Mouse (Mus musculus): Measurements from ENCODE around the gene Sh3kbp1. TPM values are rescaled to one million over a fixed set of nuclear protein-coding genes. Genes with fewer than 3 reads are reported as not detected.
"Not testable (repeated sequence)": the region's sequence is repeated elsewhere in the genome, so short reads cannot be mapped to it uniquely, and the experiment has no call there.

Sh3kbp1 gene
- 10 to 100 TPM; 41.5 to 45.2 TPM for total RNA-seq (2021)
- long read RNA-seq, experiment 1, full-length matches to known transcripts: 37 of 48 reads
- long read RNA-seq, experiment 1, partial matches to known transcripts: 2 of 48 reads
- long read RNA-seq, experiment 1, other reads (novel, unspliced or antisense): 9 of 48 reads
- long read RNA-seq, experiment 2, full-length matches to known transcripts: 41 of 57 reads
- long read RNA-seq, experiment 2, partial matches to known transcripts: 6 of 57 reads
- long read RNA-seq, experiment 2, other reads (novel, unspliced or antisense): 10 of 57 reads

DNA sequence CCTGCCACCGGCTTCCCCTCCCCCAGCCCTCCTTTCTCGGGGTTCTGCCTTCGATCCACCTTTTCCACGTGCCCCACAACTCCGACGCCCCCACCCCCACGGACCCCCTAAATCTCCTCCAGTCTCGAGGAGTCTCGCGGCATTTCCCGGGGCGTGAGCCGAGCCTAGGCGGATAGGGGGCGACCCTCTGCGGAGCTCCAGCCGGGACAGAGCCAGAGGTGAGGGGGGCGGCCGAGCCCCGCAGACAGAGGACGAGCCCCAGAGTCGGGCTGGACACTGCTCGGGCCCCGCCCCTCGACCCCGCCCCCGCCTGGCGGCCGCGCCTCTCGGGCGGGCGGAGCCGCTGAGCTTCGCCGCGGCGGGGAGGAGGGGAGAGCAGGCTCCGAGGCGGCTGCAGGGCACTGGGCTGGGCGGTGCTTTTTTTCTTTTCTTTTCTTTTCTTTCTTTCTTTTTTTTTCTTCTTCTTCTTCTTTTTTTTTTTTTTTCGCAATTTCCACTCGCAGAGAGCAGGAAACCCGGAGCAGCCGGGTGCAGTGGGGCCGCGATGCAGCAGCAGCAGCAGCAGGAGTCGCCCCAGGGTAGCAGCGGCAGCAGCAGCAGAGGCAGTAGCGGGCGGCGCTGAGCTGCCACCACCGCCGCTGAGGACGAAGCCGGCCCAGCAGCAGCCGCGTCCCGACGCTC is at the start of gene Sh3kbp1:
Sh3kbp1 (plus strand) TSS at position 366 of the 681 bp plus-strand sequence.
- peak; percentile 56 to 71 for DNase-seq (ENCODE audit: low spot score in 2 of 2)

DNA sequence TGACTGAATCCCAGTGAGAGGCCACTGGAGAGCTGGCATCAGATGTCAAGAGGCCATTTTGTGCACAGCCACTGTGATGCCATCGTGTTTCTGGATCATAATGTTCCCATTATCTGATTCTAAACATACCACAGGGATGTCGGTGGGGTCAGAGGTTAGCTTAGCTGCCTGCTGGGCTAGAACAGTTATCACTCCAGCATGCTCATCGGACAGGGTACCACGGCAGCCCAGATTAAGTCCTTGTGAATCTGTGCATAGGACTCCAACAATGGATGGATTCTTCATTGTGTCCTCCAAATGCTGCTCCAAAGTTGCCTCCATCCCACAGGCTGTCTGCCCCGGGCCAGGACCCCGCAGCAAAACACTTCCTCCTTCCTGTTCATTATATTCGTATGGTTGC is 42.3 kb upstream of the Sh3kbp1 start:
- not testable (repeated sequence) for DNase-seq (ENCODE audit: low spot score in 2 of 2)

DNA sequence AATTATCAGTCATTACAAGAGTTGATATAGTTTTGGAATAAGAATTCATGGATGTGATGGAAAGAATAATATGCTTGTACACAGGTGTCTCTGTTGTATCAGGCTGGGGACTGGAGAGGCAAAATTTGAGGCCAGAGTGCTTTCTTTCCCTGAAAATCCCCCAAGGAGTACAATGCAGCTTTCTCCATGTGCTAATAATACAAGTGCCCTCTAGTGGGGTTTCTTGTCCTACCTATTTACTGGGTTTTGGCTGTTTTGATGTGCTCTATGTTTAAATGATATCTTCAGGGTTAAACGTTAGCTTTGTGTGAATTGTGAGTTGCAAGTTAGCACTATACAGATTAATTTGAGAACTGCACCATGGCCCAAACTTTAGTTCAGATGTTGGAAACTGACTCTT is 35.4 kb upstream of the Sh3kbp1 start:
- no peak for DNase-seq (ENCODE audit: low spot score in 2 of 2)

DNA sequence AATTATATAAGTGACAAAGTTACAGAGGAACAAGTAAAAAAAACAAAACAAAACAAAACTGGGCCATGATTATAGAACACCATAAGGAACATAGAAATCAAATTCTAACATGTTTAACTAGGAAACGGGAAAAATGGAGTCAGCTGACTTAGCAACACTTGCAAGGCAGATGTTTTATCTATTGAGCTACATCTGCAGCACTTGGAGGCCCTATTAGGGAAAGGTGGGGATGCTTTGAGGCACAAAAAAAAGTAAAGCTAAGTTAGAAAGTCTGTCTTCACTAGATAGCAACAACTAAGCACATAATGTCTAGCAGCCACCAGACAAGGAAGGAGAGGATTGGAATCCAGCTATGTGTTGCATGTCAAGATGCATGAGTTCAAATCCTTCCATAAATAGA is 29.6 kb upstream of the Sh3kbp1 start:
- DNase-seq (ENCODE audit: low spot score in 2 of 2): no peak

DNA sequence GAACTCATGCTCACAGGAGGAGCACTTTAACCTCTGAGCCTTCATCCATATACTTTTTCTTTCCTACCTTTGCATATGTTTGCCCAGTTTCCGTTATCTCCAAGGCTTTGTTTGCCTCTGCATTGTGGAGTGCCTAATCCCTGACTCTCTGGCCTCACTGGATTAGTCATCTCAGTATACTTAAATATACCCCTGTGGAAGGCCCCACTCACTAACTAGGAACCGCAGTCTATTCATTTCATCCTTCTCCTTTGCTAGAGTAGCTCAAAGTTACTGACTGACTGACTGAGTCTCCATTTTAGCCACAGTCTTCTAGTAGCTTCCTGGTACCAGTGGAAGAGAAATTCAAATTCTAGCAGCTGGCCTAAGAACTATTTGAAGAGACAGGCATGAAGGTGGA is 22.2 kb upstream of the Sh3kbp1 start:
- DNase-seq (ENCODE audit: low spot score in 2 of 2): no peak

DNA sequence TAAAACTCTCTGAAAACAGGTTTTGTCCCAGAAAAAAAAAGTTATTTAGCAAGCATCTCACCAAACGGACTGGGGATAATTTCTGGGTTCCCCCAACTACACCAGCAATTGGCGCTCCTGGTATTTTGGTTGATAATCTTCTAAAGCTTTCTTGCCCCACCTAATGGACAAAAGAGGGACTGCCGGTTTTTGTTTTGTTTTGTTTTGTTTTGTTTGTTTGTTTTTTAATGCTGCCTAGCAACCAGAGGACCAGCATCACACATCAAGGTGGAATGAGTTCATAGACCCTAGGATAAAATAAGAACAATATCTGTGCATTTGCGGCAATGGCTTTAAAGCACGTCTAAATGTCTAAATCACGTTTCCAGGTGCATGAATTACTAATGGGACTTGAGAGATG is 20.1 kb upstream of the Sh3kbp1 start:
- DNase-seq (ENCODE audit: low spot score in 2 of 2): no peak

DNA sequence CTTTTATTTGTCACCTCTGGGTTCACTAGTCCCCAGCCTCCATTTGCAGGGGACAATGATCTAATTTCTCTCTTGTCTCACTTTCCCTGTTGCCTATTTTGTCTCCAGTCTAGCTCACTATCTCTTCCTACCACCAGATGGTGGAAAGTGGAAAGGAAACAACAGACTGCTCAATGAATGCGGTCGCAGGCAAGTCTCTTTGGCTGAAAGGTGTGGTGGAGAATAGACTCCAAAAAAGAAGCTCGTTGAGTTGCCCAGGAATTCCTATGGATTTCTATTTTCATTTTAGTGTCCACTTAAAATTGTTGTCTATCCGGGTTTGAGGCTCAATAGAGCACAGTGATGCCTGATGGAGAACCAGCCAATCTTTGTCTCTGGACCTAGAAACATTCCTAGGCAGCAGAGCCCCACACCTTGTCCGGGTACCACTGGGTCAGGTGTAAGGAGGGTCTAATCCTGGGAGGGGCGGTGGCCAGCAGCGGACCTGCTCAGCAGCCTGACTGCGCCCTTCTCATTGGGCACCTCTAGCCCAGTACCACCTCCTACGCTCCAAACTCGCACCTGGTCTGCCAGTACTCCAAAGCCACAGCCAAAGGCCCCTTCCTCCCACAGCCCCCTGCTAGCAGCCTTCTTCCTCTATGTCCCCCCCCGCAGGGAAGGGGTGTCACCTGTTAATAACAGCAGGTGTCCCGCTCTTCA is 715 bp upstream of the Sh3kbp1 start:
- peak in 1 of 2 experiments; percentile 7 for DNase-seq (ENCODE audit: low spot score in 2 of 2)

DNA sequence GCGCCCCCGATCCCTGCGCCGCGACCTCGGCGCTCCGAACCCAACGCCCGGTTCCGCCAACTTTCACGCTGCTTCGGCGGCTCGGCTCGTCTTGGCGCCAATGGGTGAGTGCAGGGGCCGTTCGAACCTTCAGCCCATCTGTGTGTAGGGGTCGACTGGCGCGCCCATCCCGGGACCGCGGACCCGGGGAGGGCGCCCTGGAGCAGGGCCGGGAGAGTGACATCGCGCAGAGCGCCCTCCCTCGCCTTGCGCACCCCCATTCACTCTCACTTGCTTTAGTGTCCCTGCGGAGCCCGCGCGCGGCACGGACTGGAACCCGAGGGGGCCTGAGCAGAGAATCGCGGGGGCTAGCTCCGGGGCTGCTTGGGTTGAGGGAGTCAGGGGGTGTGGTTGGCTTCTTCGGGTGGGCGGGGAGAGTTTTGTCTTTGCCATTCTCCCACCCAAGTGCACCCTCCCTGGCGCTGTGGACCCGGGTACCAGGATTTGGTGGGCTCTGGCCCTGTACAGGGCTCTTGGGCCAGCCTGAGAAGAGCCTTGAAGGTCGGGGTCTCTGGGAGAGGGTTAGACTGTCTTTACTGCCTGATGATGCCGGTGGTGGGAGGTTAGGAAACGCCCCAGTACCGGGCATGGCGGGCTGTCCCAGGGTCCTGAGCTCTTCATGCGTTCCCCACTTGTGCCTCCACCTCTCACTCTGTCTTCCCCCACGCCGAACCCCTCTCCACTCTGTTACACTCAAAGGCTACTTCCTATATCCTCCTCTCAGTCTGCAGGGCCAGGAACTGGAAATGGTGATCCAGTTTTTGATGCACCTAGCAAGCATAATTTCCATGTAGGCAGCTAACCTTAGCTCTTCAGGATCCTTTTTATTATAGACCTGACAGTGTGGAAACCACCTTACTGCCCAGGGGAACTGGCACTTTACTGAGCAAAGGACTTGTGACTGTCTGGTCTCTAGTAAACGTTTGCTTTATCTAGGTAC is 805 bp downstream of the Sh3kbp1 start:
- DNase-seq (ENCODE audit: low spot score in 2 of 2): peak in 1 of 2 experiments; percentile 33

DNA sequence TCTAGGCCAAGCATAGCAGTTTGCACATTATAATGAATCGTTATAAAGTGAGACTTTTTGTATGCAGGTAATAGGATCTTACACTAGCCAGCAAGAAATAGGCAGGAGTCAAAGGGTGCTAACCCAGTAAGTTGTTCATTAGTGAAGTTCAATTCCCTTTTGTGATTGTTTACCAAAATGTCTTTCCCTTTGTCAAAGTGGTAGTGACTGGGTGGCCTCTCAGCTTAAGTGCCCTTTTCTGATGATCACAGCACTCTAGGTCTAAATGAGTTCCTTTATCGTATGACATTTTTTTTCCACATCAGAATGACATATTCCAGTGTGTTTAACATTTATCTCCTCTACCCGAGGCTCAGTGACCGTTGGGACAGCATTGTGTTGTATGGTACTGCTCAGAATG is 1.6 kb downstream of the Sh3kbp1 start:
- DNase-seq (ENCODE audit: low spot score in 2 of 2): no peak

DNA sequence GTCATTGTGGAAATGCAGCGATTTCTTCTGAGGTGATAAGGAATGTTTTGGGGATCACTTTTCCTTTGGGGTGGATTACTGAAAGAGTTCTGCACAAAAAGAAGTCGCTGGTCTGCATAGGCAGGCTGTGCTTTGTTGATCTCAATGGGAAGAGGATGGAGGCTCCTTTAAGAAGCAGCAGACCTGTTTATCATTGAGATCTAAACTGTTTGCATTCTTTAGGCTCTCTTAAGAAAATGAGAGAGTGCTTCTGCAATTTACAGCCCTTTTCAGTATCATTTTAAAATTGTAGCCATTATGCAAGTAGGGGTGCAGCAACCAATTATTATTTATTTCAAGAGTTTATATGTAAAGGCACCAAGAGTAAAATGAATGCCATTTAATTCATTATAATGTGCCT is 2.1 kb downstream of the Sh3kbp1 start:
- DNase-seq (ENCODE audit: low spot score in 2 of 2): no peak

DNA sequence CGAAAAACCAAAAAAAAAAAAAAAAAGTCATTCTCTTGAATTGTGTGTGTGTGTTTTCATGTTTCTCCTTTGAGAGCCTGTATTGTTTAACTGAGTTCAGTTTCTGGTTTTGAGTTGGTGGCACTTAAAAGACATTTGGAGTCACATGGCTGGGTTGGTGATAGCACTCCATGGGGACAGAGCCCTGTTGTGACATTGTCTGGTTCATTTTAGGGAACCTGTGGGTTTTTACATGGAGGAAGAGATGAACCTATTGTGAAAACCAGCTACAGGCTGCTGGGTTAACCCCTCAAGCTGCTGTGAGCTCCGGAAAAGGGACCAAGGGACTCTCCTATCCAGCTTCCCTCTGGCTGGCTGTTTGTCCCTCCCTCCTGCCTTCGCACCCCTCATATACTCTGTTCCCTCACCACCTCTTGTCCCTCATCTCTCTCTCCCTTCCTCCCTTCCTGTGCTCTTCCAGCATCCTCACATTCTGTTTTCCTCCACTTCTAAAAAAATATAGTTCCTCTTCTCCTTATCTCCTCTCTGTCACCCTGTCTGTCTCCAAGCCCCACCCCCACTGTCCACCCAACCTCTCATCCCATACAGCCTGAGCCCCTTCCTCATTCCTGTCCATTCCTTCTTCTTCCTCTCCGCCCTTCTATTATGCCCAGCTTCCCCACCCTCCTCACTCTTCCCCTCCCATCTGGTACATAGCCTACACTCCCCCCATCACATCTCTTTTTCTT is 11.6 kb downstream of the Sh3kbp1 start:
- DNase-seq (ENCODE audit: low spot score in 2 of 2): no peak

DNA sequence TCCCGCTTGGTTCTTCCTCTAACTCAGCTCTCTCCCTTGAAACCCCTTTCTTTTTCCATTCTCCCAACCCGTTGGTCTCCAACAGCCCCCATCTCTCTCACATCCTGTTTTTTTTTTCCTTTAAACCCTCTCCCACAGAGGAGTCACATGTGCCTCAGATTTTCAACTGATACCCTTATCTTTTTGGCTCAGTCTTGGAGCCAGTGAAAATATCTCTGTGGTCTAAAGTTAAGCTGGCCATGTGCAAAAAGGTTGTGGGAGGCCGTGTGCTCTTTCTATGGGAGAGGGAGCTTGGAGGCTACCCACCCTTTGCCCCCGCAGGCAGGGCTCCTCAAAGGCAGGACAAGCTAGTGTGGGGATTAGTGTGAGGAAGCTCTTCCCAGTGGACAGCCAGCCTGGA is 12.9 kb downstream of the Sh3kbp1 start:
- no peak for DNase-seq (ENCODE audit: low spot score in 2 of 2)

DNA sequence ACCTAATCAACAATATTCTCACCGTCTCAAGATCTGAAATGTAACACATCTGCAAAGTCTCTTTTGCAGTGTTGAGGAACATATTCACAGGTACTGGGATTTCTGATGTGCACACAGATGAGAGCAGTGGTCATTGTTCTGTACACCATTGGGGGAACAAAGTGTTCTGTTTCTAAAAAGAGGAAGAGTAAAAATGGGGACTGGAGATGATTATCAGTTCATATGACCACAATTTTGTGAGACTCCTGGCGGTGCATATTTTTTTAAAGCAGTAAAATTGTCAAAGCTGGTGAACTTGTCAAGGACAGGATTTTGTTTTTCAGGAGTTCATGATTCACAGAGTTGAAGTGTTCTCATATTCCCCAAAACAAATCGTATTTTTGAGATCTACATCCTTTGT is 18.2 kb downstream of the Sh3kbp1 start:
- no peak for DNase-seq (ENCODE audit: low spot score in 2 of 2)

DNA sequence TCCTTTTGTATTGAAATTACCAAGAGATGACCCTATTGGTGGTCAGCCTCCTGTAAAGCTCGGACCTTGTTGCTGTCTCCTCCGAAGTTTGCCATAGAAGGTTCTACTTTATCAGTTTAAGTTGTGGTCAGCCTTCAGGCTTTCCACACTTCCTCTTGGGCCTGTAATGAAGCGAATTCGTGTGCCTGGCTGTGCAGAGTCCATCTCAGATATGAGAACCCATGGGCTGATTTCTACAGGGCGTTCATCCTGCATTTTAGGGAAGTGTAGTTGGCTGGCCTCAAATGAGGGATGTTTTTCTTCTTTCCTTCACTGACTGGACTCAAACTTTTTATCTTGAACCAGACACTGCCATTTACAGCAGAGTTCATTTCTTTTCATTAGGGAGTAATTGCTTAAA is 20.5 kb downstream of the Sh3kbp1 start:
- DNase-seq (ENCODE audit: low spot score in 2 of 2): no peak

DNA sequence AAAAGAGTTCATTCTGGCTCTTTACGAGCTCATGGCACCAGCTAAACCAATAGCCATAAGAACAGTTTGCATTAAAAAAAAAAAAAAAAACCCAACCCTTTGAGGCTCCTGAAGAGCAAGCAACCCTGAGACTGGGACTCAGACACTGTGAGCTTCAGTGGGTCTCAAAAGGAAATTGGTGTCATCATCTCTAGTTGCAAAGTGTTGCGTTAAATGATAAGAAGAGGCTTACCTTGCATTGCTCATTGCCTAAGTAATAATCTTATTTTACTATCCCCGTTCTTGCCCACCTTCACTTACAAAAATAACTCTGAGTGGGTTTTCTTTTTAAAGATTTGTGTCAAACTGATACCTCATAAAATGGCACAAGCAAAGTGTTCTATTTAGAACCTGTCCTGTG is 21.5 kb downstream of the Sh3kbp1 start:
- no peak for DNase-seq (ENCODE audit: low spot score in 2 of 2)

DNA sequence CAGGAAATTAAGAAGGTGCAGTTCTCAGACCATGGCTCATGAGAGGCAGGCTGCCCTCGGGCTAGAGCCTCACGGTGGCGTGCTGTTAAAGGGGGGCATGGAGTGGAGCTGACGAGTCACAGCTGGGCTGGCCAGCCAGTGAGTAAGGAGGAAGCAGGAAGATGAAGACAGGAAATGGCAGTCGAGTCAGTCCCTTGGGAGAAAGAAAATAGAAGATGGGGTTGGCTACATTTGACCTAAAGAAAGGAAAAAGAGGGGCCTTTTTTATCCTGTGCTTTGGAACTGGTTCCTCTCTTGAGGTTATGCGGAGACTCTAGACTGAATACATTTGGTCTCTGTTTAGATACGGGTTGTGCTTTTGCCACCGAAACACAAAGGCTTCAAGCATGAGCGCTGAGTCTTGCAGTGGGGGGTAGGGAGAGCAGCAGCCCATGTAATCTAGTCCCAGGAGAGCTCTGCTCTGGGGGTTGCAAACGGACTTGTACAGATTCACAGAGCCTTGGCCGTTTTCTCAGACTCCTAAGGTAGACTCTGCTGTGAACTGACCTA is 23.1 kb downstream of the Sh3kbp1 start:
- DNase-seq (ENCODE audit: low spot score in 2 of 2): no peak

DNA sequence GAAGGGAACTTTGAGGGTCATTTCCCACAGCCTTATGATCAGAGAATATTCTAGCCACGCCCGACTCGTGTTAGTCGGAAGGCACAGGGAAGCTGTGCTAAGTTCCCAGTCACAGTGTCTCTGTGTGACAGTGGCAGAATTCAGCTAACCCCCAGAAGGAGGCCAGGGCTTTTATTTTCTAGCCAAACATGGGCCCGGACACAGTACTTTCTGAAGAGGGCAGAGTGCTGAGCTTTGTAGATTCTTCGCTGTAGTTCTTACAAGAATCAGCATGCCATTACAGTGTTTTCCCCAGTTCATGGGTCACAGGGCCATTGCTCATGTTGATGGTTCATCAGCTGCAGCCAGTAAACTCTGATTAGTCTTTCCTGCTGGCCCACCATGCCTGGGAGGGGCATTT is 23.7 kb downstream of the Sh3kbp1 start:
- no peak for DNase-seq (ENCODE audit: low spot score in 2 of 2)

DNA sequence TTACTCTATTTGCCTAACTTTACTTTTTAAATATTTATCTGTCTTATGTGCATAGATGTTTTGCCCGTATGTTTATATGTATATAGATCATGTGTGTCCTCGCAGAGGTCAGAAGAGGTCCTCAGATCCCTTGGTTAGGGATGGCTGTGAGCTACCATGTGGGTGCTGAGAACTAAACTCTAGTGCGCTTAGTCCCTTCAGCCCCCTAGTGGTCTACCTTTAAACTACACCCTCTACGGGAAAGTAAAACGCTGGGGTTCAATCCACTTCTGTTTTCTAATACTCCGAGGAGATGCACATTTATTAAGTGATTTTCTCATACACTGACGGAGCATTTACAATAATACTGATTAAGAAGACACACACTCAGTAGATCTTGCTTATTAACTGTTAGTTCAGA is 44.3 kb downstream of the Sh3kbp1 start:
- no peak for DNase-seq (ENCODE audit: low spot score in 2 of 2)

DNA sequence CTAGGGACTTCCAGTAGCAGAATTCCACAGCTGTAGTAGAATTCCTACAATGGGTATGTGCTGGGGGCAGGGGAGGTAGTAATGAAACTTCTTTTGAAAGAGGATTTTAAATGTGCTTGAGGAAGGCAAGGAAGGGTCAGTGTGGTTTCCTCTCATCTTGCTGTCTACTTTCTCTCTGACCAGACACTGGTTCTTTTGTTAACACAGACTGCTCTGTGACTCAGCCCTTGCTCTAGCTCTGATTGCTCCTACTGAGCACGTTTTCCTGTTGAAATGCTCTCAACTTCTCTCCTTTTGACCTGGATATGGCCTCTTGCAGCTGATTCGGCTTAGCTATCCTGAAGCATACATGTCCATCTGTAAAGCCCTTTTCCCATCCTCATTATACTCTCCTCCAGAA is 45.4 kb downstream of the Sh3kbp1 start:
- no peak for DNase-seq (ENCODE audit: low spot score in 2 of 2)

DNA sequence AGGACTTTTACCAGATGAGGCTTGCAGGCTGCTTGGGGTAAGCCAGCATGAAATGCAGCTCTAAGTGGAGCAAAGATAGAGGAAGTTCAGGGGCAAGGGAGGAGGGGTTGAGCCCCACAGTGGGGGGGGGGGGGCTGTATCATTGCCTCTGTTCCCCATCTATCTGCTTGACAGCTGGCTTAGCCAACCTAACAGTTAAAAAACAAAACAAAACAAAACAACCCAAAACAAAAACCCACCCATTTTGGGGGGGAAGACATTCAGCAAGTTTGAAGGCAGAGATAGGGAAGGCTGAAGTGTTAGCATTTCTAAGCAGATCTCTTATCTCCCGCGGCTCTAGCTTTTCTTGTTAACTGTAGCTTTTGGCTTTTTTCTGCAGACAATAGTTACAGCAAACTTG is 49.2 kb downstream of the Sh3kbp1 start:
- no peak for DNase-seq (ENCODE audit: low spot score in 2 of 2)

Data from gastrocnemius, postnatal 4 days (tissue).